Mouse (Mus musculus): Measurements from ENCODE around the gene Spz1.

DNA sequence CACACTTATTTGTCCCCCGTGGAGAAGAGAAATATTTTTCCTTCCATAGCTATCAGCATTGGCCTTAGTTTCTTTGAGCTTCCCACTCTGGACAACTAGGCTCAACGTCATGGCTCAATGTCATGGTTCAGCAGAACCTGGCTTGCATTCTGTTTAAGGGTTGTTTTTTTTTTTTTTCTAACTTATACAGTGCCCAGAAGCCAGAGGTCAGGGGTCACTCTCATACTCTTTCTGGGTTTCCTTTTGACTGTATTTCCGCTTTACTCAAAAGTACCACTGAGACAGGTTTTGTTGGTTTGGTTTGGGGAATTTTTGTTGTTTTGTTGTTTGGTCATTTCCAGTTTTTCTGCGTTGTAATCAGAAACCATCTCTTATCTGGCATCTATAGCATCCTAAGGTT lies 2.2 kb upstream of the Spz1 start:
- TF ChIP-seq POLR2A (IDR thresholded peaks at IDR 0.05; ENCODE audit: extremely low read depth, insufficient read depth, low read length), result no peak
- TF ChIP-seq CTCF (IDR thresholded peaks at IDR 0.05; ENCODE audit: low read depth, low read length), result no peak
